Mouse (Mus musculus): Measurements from ENCODE around the gene Nell1.

The Nell1 gene

DNA sequence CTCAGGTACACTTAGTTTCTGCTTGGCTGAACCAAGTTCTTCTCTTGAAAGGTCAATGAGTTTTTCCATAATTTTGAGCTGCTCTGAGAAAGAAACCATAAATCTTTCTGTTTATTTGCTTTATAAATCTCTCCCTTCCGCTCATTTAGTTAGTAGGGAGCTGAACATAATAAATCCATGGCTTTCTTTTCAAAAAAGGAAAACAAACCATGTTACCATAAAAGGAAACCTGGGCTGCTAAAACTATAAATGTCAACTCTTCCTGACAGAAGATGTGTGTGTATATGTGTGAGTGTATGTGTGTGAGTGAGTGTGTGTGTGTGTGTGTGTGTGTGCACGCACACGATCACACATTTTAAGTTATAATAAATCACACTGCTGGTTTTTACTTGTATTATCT is 320.8 kb downstream of the Nell1 start:
- 86% methylated on average over 3 of the region's 3 CpGs for WGBS

DNA sequence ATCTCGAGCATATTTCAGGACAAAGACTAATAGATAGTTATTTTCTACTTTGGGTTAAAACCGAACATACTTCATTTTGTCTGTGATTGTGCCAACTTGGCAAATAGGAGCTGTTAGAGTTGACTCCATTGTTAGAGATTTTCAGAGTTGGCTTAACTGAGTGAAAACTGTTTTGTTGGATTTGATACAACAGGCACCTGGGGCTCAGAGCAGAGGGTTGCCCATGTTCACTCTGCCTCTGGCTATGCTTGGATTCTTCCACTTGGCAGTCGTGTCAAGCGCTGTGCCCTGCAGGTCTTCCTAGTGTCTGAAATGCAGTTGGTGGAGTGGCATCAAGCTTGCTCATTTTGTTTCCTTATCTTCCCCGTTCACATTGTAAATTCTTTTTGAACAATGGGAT is 363.6 kb downstream of the Nell1 start:
- WGBS = 74% methylated on average over 5 of the region's 5 CpGs

GRCm38 (mm10) chr7:50338757-50339156 is 364.1 kb downstream of the Nell1 start:
- 71% methylated on average over 5 of the region's 5 CpGs for WGBS

GRCm38 (mm10) chr7:50351564-50351963 is 376.9 kb downstream of the Nell1 start:
- WGBS = 65% methylated on average over 2 of the region's 2 CpGs

GRCm38 (mm10) chr7:50357213-50357612 is 382.5 kb downstream of the Nell1 start:
- WGBS = 79% methylated on average over 2 of the region's 2 CpGs

GRCm38 (mm10) chr7:50362039-50362438 is 387.4 kb downstream of the Nell1 start:
- 62% methylated on average over 2 of the region's 2 CpGs for WGBS

DNA sequence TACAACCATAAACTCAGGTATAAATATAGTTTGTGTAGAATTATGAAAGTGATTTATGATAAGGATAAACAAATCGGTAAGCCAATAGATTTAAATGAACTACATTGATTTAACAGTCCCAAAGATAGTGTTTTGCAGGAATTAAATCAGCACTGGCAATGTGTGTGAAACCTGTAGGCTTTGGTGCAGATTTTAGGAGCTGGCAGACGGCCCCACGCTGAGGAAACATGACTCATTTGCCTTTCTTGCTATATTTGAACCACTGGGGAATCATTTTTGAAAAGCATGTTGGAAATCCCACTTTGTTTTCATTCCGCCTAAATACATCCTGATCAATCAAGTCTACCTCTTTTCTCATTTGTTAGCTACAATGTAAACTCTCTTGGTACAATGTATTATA is 400.2 kb downstream of the Nell1 start:
- 35% methylated on average over 4 of the region's 4 CpGs for WGBS

DNA sequence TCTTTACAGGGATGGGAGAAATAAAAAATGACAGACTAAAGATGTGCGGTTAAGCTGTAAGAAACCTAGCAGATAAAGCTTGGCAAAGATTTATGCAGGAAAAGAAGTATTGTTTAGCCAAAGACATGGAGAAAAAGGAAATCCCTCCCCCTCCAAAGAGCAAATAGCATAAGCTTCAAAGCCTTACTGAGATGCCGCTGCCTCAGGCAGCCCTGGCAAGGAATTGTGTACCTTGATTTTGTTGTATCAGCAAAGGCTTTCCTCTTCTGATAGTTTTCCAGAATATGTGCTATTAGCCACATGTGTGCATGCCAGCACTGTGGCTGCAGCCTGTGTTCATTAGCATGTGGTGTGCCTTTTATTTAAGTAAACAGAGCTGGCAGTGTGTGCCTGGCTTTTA is 435.8 kb downstream of the Nell1 start:
- 48% methylated on average over 2 of the region's 2 CpGs for WGBS

DNA sequence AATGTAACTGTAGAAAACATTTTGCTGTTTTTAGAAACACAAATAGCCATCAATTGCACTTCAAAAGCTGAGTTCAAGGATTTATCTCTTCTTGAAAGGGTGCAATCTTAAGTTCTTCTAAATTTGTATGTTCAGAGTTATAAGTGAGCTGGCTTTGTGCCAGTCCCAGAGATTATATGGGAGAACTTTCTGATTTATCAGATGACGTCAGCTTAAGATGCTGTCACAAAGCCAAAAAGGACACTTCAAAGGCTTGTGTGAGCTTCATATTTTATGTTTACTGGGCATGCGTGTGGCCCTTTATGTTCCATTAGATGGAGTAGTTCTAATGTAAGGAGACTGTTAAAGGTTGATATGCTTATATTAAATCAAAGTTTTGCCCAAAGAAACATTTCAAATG is 445.3 kb downstream of the Nell1 start:
- WGBS = 70% methylated on average over 2 of the region's 2 CpGs

DNA sequence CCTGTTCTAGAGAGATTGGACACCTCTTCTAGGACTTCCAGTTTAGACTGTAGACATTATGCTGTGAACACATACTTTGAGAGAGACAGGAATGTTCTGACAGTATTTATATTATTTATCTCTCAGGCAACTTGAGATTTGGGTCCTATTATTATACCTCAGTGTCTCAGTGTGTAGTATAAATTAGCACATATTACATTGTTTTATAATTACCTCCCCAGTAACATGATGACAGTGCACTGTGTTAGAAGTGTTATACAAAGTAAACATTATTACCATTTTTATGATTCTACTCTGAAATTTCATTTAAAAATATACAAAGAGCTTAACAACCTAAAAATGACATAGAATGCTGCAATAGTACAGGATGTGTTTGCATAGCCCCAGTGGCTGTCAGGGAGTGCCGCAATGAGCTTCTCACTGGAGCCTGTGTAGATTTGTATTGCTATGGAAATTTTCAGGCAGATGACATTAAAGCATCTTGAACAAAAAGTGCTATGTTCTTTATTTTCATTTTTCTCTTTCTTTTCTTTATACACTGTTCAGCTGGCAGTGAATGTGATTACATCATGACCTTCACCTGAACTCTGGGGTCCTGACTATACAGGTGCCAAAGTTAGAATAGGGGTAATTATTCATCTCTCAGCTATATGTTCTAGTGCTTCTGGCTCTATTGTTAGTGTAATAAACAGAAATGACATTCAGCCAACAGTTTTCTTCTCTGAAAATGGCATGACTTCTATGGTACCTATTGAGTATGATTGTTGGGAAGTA is 447.9 kb downstream of the Nell1 start:
- 67% methylated on average over 1 of the region's 1 CpGs for WGBS

- WGBS = 94% methylated on average over 5 of the region's 5 CpGs
Observed at GRCm38 (mm10) chr7:50429725-50430124, 455.1 kb downstream of the Nell1 start.

DNA sequence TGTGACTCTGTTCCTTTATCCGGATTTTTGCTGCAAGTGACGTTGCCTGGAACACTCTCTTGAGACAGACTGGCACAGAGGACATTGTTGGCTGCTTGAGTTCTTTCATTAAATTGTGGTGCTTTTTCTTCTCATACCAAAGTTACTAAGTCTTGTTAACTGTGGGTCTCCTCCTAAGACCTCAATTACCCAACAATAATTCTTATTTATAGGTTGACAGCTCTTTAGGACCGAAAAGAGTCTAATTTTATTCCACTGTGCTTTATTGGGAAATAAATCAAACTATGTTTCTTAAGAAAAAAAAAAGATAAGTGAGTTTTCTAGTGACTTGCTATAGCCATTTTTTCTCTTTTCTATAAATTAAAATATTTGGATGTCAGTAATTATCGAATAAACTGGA is 472.7 kb downstream of the Nell1 start:
- 71% methylated on average over 4 of the region's 4 CpGs for WGBS

GRCm38 (mm10) chr7:50467742-50468141 is 493.1 kb downstream of the Nell1 start:
- 71% methylated on average over 6 of the region's 6 CpGs for WGBS

GRCm38 (mm10) chr7:50470555-50470954 is 495.9 kb downstream of the Nell1 start:
- 52% methylated on average over 3 of the region's 3 CpGs for WGBS

- WGBS = 30% methylated on average over 4 of the region's 4 CpGs
Observed at GRCm38 (mm10) chr7:50482011-50482410, 507.3 kb downstream of the Nell1 start.

DNA sequence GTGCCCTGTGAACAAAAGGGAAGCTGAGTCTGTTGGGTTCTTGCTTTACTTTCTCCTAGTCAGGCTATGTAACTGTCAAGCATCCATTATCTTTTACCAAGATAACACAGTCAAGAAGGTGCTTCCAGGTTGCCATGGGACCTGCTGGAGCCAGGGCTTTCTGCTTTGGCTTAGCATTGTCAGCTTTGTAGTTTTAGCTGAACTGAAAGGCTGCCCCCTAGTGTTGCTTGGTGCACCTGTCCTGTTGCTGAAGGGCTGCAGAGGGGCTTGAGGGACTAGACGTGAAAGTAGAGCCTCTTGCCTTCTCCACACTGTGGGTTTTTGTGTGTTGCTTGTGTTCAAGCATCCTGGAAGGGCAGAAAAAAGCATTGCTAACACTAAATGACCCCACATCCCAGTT is 510.6 kb downstream of the Nell1 start:
- 27% methylated on average over 1 of the region's 1 CpGs for WGBS

DNA sequence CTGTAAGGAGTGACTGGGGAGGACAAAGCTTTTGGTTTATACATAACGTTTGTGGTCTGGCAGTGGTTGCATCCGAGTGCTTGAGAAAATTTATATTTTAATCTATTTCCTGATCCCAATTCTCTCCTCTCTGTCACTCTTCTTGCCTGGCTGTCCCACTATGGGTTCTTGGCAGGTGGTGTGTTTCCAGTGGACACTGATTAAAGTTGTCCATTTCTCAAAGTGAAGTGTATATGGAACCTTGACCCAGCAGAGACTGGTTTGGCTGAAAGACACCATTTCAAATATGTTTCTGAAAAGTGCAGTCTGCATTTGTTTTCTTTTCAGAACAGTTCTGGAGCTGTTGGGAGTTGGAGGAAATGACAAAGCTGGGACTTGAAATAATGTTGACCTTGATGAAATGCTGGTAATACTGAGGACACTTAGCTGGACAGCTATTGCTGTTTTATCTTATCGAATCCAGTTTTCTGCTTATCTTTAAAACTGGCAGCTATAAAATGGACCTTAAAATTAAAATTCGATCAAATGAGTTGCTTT is 512.3 kb downstream of the Nell1 start:
- WGBS = 81% methylated on average over 4 of the region's 4 CpGs

GRCm38 (mm10) chr7:50501562-50501961 is 526.9 kb downstream of the Nell1 start:
- 71% methylated on average over 4 of the region's 4 CpGs for WGBS

- WGBS = 53% methylated on average over 3 of the region's 3 CpGs
Observed at GRCm38 (mm10) chr7:50514830-50515229, 540.2 kb downstream of the Nell1 start.

DNA sequence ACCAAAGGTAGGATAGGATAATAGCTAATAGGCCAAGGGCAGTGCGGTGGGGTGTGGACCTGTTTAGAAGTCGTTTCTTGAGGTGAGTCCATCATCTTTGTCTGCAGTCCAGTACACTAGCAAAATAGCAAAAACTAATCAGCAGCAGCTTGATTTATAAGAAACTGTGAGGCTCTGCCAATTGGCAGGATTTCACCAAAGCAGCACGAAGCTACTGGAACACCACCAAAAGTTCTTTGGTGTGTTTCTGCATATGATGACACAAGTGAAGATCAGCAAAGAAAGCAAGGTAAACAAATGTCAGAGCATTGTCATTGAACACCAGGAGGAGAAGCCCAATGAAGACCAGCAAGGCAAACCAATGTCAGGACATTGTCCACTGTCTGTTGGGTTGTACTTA is 542.0 kb downstream of the Nell1 start:
- WGBS = 64% methylated on average over 3 of the region's 3 CpGs

GRCm38 (mm10) chr7:50543373-50543772 is 568.7 kb downstream of the Nell1 start:
- WGBS = 68% methylated on average over 5 of the region's 5 CpGs

- 62% methylated on average over 3 of the region's 3 CpGs for WGBS
Observed at GRCm38 (mm10) chr7:50549572-50549971, 574.9 kb downstream of the Nell1 start.

DNA sequence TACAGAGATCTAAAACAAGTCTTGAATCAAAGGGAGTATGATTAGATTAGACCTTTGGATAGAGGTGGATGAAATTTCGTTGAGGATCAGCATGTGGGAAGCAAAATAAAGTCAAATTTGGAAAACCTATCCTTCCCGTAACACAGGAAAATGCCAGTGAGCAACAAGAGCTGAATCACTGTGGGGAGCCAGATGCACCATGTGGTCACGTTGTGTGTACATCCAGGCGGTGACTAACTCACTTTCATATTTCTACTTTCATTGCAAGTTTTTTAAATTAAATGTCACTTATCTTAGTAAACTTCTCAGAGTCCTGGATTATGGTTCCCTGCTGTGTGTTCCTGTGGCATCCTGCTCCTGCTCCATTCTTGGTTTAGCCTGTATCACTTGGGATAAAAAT is 576.8 kb downstream of the Nell1 start:
- WGBS = 45% methylated on average over 4 of the region's 4 CpGs

- WGBS = 53% methylated on average over 3 of the region's 3 CpGs
Observed at GRCm38 (mm10) chr7:50562708-50563107, 588.0 kb downstream of the Nell1 start.

Data from cerebral cortex, adult 2 months (tissue).